Mouse (Mus musculus) liver, embryonic 14.5 days (tissue): ENCODE data around the gene Mgat2. TPM values are rescaled to one million over a fixed set of nuclear protein-coding genes. Genes with fewer than 3 reads are reported as not detected.
"Not testable (repeated sequence)": the region's sequence is repeated elsewhere in the genome, so short reads cannot be mapped to it uniquely, and the experiment has no call there.

Source experiments
- ATAC-seq: fragments of 200-750 bp; cut with Nextera tagmentation; 2 replicates; pipeline ENCODE4 v1.8.0; 2017; ENCODE audit warnings: moderate number of reproducible peaks, mild to moderate bottlenecking, moderate library complexity; ENCODE audit not compliant: insufficient read depth
- DNase-seq, 3 experiments: peaks; one replicate each; pipeline ENCODE4 v3.0.0-alpha.2; 2012 to 2013; ENCODE audit warnings: low read depth in 3 of 3, low spot score in 3 of 3
- H3K27ac ChIP-seq: fragments of 300-500 bp; sonication (generic); 2 replicates; pipeline ENCODE4 v1.5.1; 2014; ENCODE audit warnings: moderate library complexity, mild to moderate bottlenecking, control low read depth, inconsistent platforms
- H3K27me3 ChIP-seq: fragments of 300-500 bp; sonication (generic); 2 replicates; pipeline ENCODE4 v1.6.1; 2014; ENCODE audit warnings: mild to moderate bottlenecking, low read length, moderate library complexity; ENCODE audit not compliant: control insufficient read depth, insufficient read depth
- H3K36me3 ChIP-seq: fragments of 300-500 bp; sonication (generic); replicated peaks from 2 replicates; pipeline ENCODE4 v1.6.1; 2014; ENCODE audit warnings: low read depth; ENCODE audit not compliant: control insufficient read depth, insufficient read depth
- H3K4me1 ChIP-seq, 2 experiments: fragments of 200-500 bp in 1 of 2; fragments of 300-500 bp in 1 of 2; sonication (generic) in 1 of 2; replicated peaks; 2 replicates each; pipeline ENCODE4 v1.6.1; 2012 to 2014; ENCODE audit warnings: antibody characterized with exemption in 1 of 2, inconsistent platforms in 1 of 2, low read length in 1 of 2; ENCODE audit not compliant: control insufficient read depth in 2 of 2, insufficient read depth in 2 of 2
- H3K4me2 ChIP-seq: fragments of 300-500 bp; sonication (generic); 2 replicates; pipeline ENCODE4 v1.6.1; 2014; ENCODE audit warnings: low read depth, mild to moderate bottlenecking, control low read depth, moderate library complexity
- H3K4me3 ChIP-seq, 2 experiments: fragments of 200-500 bp in 1 of 2; fragments of 300-500 bp in 1 of 2; sonication (generic) in 1 of 2; 2 replicates each; pipeline ENCODE4 v1.5.1; 2012 to 2014; ENCODE audit warnings: low read depth in 2 of 2, low read length in 2 of 2, mild to moderate bottlenecking in 2 of 2, control low read depth in 1 of 2, inconsistent platforms in 1 of 2, moderate library complexity in 1 of 2; ENCODE audit not compliant: insufficient read depth in 1 of 2
- H3K9ac ChIP-seq: fragments of 300-500 bp; sonication (generic); replicated peaks from 2 replicates; pipeline ENCODE4 v1.6.1; 2014; ENCODE audit warnings: mild to moderate bottlenecking, control low read depth, moderate library complexity
- H3K9me3 ChIP-seq: fragments of 300-500 bp; sonication (generic); 2 replicates; pipeline ENCODE4 v1.6.1; 2016; ENCODE audit warnings: low read length, mixed read lengths; ENCODE audit not compliant: control insufficient read depth
- CTCF ChIP-seq: IDR thresholded peaks from 2 replicates; pipeline ENCODE4 v1.5.1; 2016; ENCODE audit warnings: antibody characterized with exemption, low read depth, control low read depth
- EP300 ChIP-seq: IDR thresholded peaks from 2 replicates; pipeline ENCODE4 v1.6.1; 2016; ENCODE audit warnings: antibody characterized with exemption, low read depth
- WGBS: fragments of 180-500 bp; shearing (Covaris S2); extraction: QIAGEN DNeasy Blood & Tissue Kit; methylation state at CpG from one replicate; pipeline ENCODE4 v1.1.7; 2014; ENCODE audit not compliant: insufficient replicate concordance; 5-methylcytosine and 5-hydroxymethylcytosine counted together
- polyA plus RNA-seq, 2 experiments: library from polyadenylated mRNA; depleted of rRNA in 1 of 2; stranded (reverse) in 1 of 2; unstranded in 1 of 2; fragments of >200 nt; fragmentation: Nextera tagmentation in 1 of 2; extraction: Ambion mirVana in 1 of 2; gene quantifications; 2 replicates each; pipeline versions ENCODE4 v1.2.1 to v1.2.3; 2012 to 2014

The Mgat2 gene
- polyA plus RNA-seq, 2 experiments = 11.0 to 23.3 TPM

DNA sequence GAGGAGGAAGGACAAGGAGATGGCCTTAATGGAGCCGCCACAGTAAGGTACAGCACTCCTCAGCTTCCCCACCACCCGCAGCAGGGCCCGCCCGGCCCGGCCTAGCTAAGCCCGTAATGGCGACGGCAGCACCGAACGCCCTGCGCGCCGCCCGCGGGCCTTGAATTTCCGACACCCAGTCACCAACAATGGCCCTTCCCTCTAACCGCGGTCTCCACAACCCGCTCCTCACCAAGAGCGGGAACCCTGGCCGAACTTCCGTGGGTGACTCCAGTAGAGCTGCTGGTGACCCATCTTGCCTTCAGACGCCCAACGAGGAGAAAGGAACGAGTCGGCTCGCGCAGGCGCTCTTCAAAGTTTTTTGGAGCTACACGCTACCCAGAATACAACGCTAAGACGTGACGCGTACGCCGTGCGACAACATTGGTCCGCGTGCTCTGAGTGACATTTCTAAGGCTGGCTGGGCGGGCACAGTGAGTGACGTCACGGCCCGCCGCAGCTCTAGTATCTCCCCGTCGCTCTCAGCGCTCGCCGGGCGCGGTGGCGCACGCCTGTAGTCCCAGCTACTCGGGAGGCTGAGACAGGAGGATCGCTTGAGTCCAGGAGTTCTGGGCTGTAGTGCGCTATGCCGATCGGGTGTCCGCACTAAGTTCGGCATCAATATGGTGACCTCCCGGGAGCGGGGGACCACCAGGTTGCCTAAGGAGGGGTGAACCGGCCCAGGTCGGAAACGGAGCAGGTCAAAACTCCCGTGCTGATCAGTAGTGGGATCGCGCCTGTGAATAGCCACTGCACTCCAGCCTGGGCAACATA lies 25.0 kb upstream of the Mgat2 start, which contains the start of gene Rps29:
Gene Rps29 (minus strand): TSS at position 422 of the 813 bp plus-strand sequence.
- H3K4me1 ChIP-seq = peaks cover 12 to 15% of the 10 kb centered on the region in 2 experiments
- H3K27me3 ChIP-seq, H3K9me3 ChIP-seq: not testable (repeated sequence)
- TF ChIP-seq EP300 = 0 out of 2 replicates have a peak, but pooled peaks have one; percentile 11
- ATAC-seq (peak; percentile 95), DNase-seq (peak; percentile 99)
- H3K27ac ChIP-seq = peak within 1 kb of the TSS; percentile 83
- H3K9ac ChIP-seq = peak within 1 kb of the TSS; percentile 91
- H3K4me2 ChIP-seq = peak within 1 kb of the TSS; percentile 93
- H3K36me3 ChIP-seq = peaks cover 11% of the 10 kb centered on the region
- WGBS = under 1% methylated on average over 58 of the region's 68 CpGs
- H3K4me3 ChIP-seq = peak within 1 kb of the TSS; percentile 65 to 85

GRCm38 (mm10) chr12:69159578-69159940 lies 24.4 kb upstream of the Mgat2 start:
- Histone ChIP-seq H3K4me2 (peak overlapping the region; percentile 63), H3K36me3 (peaks cover 11% of the 10 kb centered on the region), H3K4me3 (peak overlapping the region in 1 of 2 experiments; percentile 36; a peak in 2 of 4 replicates), H3K4me1 (peaks cover 13 to 15% of the 10 kb centered on the region in 2 experiments), H3K27ac (peak overlapping the region; percentile 41; the same call in 1 of the 2 replicates), H3K27me3 (no peaks in the 10 kb centered on the region), H3K9me3 (no peaks in the 10 kb centered on the region), H3K9ac (no peak overlapping the region)
- WGBS = 2% methylated on average over 9 of the region's 9 CpGs
- ATAC-seq (peak; percentile 0; the same call in 1 of the 2 replicates), DNase-seq (peak; percentile 69 to 86 (median 70))
- TF ChIP-seq EP300 (0 out of 2 replicates have a peak, but pooled peaks have one; percentile 7), CTCF (peak; percentile 77)

DNA sequence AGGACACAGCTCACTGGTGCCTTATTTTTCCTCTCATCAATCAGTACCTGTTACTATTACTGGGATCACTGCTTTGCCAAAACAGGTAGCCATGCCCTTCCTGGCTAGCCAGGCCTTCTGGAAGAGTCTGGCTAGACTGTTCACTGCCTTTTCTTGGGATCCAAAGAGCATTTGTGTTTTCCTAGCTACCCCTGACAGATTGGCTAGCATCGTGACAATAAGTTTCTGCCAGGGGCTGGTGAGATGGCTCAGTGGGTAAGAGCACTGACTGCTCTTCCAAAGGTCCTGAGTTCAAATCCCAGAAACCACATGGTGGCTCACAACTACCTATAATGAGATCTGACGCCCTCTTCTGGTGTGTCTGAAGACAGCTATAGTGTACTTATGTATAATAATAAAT lies 23.3 kb upstream of the Mgat2 start:
- H3K4me2 ChIP-seq, H3K9ac ChIP-seq, H3K27me3 ChIP-seq, H3K9me3 ChIP-seq, H3K27ac ChIP-seq, ATAC-seq, H3K4me3 ChIP-seq, DNase-seq: not testable (repeated sequence)
- Histone ChIP-seq H3K36me3 (peaks cover 11% of the 10 kb centered on the region), H3K4me1 (peaks cover 18 to 19% of the 10 kb centered on the region in 2 experiments)
- 57% methylated on average over 2 of the region's 2 CpGs for WGBS

DNA sequence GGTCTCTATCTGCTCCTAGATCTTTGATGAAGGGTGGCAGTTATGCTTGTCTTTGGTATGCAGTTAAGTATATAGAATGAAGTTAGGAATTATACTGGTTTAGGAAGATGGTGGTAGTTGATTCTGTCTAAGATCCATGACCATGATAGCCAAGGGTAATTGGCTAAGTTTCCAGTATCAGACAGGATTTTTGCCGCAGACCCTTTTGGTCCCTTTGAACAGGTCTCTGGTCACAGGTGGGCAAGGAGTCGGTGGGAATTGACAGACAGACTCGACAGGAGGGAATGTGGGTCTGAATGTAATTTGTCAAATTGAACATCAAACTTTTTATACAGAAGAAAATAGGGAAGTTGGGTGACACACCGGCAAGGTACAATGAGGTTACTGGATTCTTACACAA lies 20.4 kb upstream of the Mgat2 start:
- not testable (repeated sequence) for DNase-seq, ATAC-seq, H3K36me3 ChIP-seq, H3K27ac ChIP-seq, H3K4me3 ChIP-seq, H3K9me3 ChIP-seq, H3K9ac ChIP-seq, H3K27me3 ChIP-seq, H3K4me2 ChIP-seq
- peaks cover 4 to 12% of the 10 kb centered on the region in 2 experiments; a peak in 3 of 4 replicates for H3K4me1 ChIP-seq
- 72% methylated on average over 4 of the region's 4 CpGs for WGBS

DNA sequence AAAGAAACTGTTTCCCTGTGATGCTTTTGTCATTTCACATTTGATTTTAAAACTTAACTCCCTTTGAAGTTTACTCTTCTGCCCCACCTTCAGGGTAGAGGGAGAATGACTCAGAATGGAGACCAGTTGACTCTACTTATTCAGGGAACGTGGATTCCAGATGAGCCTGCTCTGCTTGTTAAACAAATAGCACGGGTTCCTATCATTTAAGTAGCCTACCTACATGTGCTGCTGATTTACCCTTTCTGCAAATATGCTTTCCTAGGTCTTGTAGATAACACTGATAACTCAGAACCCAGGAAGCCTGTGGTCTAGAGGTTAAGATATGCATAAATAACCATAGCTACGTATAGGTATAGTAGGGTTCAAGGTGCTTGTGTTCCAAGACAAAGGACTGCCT lies 19.1 kb upstream of the Mgat2 start:
- Histone ChIP-seq H3K27me3 (no peaks in the 10 kb centered on the region), H3K4me1 (peaks cover 8 to 14% of the 10 kb centered on the region in 2 experiments), H3K9ac (no peak overlapping the region), H3K27ac (no peak overlapping the region), H3K4me2 (no peak overlapping the region), H3K9me3 (no peaks in the 10 kb centered on the region), H3K36me3 (no peaks in the 10 kb centered on the region), H3K4me3 (no peak overlapping the region)
- TF ChIP-seq CTCF (no peak), EP300 (peak; percentile 27; the same call in 1 of the 2 replicates)
- DNase-seq (peak in 1 of 3 experiments; percentile 22), ATAC-seq (no peak)
- WGBS = 11% methylated on average over 3 of the region's 3 CpGs

DNA sequence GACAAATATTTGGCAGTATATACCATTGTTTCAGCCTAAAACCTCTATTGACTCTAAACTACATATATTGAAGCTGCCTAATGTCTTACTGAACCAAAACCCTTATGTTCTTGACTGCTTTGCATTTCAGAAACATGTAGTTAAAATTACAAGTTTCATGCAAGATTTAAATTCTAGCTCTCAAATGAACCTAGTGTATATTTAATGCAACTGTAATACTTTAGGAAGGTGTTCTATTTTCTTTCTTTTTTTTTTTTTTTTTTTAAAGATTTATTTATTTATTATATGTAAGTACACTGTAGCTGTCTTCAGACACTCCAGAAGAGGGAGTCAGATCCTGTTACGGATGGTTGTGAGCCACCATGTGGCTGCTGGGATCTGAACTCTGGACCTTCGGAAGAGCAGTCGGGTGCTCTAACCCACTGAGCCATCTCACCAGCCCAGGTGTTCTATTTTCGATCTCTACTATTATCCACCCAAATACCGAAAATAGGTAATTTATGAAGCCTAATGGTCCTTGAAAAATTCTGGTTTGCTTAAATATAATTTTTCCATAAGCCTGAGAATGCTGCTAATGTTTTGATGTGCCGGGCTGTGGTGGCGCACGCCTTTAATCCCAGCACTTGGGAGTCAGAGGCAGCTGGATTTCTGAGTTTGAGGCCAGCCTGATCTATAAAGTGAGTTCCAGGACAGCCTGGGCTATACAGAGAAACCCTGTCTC lies 16.9 kb upstream of the Mgat2 start:
- H3K27ac ChIP-seq, DNase-seq, H3K9me3 ChIP-seq, H3K36me3 ChIP-seq, H3K9ac ChIP-seq, ATAC-seq, H3K4me2 ChIP-seq, H3K27me3 ChIP-seq: not testable (repeated sequence)
- H3K4me3 ChIP-seq = 0 out of 4 replicates have a peak overlapping the region, but pooled peaks of 1 of the 2 experiments have one; percentile 92
- 74% methylated on average over 8 of the region's 8 CpGs for WGBS
- peaks cover 12 to 18% of the 10 kb centered on the region in 2 experiments for H3K4me1 ChIP-seq
